Mouse (Mus musculus) forebrain, embryonic 15.5 days (tissue): ENCODE measurements around the gene Zik1. TPM values are rescaled to one million over a fixed set of nuclear protein-coding genes. Genes with fewer than 3 reads are reported as not detected.
A peak's percentile ranks its signal among the peaks of the same experiment; 100 is the strongest.

Experiments used
- ATAC-seq: fragments of 200-750 bp; cut with Nextera tagmentation; replicated peaks from 2 replicates; pipeline ENCODE4 v1.8.0; 2017; ENCODE audit warnings: mild to moderate bottlenecking, moderate TSS enrichment, moderate library complexity
- H3K27ac ChIP-seq: fragments of 300-500 bp; sonication (generic); replicated peaks from 2 replicates; pipeline ENCODE4 v1.5.1; 2015; ENCODE audit warnings: mild to moderate bottlenecking, inconsistent platforms
- H3K27me3 ChIP-seq: fragments of 300-500 bp; sonication (generic); 2 replicates; pipeline ENCODE4 v1.6.1; 2015; ENCODE audit warnings: inconsistent platforms
- H3K36me3 ChIP-seq: fragments of 300-500 bp; sonication (generic); 2 replicates; pipeline ENCODE4 v1.6.1; 2015; ENCODE audit warnings: mild to moderate bottlenecking, inconsistent platforms
- H3K4me1 ChIP-seq: fragments of 300-500 bp; sonication (generic); 2 replicates; pipeline ENCODE4 v1.6.1; 2015; ENCODE audit warnings: inconsistent platforms
- H3K4me2 ChIP-seq: fragments of 300-500 bp; sonication (generic); replicated peaks from 2 replicates; pipeline ENCODE4 v1.6.1; 2015; ENCODE audit warnings: mild to moderate bottlenecking, inconsistent platforms
- H3K4me3 ChIP-seq: fragments of 300-500 bp; sonication (generic); 2 replicates; pipeline ENCODE4 v1.5.1; 2015; ENCODE audit warnings: mild to moderate bottlenecking, inconsistent platforms
- H3K9ac ChIP-seq: fragments of 300-500 bp; sonication (generic); replicated peaks from 2 replicates; pipeline ENCODE4 v1.6.1; 2015; ENCODE audit warnings: mild to moderate bottlenecking, inconsistent platforms
- H3K9me3 ChIP-seq: fragments of 300-500 bp; sonication (generic); 2 replicates; pipeline ENCODE4 v1.6.1; 2016; ENCODE audit warnings: inconsistent platforms
- WGBS: fragments of 180-500 bp; shearing (Covaris S2); methylation state at CpG from one replicate; pipeline ENCODE4 v1.1.7; 2015; ENCODE audit warnings: mixed read lengths; 5-methylcytosine and 5-hydroxymethylcytosine counted together
- polyA plus RNA-seq: library from polyadenylated mRNA; unstranded; fragments of >200 nt; fragmentation: Nextera tagmentation; extraction: Ambion mirVana; gene quantifications from 2 replicates; pipeline ENCODE4 v1.2.1, GENCODE M21; 2015

Gene Zik1
- polyA plus RNA-seq = 54.4 and 54.6 TPM in 2 replicates

DNA sequence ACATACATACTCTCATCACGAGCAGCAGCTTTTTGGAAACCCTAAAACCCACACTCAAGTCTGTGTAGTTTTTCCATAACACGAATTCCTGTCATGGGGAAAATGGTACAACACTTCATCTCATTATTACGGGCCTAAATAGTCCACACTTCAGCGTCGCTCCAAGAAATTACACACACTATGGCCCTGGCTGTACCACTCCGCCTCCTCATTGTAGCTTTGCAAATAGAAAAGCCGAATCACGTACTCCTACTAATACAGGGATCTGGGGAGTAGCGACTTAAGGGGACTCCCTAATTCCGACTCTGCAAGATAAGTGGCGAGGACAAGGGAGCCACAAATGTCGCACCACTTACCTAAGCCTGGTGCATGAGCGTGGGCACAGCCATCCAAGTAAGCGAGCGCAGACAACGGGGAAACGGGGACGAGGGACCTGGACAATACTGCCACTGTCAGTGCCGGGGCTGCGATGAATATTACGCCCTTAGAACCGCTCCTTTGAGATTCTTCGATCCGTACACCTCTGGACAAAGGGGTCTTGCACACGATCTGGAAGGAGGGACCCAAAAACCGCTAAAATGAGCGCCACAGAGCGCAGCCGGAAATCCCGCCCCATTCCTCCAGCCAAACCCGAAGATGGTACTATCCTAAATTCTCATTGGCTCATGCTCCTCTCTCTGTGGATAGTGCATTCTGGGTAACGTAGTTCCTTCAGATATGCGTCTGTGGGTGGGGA is at the start of gene Zik1:
Gene Zik1, minus strand, starts transcription at position 609 of the 736 bp plus-strand sequence.
- under 1% methylated on average over 33 of the region's 33 CpGs for WGBS
- Histone ChIP-seq H3K27me3 (no peaks in the 10 kb centered on the region), H3K4me3 (peak within 1 kb of the TSS; percentile 66), H3K36me3 (peaks cover 30% of the 10 kb centered on the region), H3K27ac (peak within 1 kb of the TSS; percentile 85), H3K4me2 (peak within 1 kb of the TSS; percentile 63), H3K4me1 (peaks cover 22% of the 10 kb centered on the region), H3K9ac (peak within 1 kb of the TSS; percentile 62), H3K9me3 (no peaks in the 10 kb centered on the region)
- peak; percentile 98 for ATAC-seq

DNA sequence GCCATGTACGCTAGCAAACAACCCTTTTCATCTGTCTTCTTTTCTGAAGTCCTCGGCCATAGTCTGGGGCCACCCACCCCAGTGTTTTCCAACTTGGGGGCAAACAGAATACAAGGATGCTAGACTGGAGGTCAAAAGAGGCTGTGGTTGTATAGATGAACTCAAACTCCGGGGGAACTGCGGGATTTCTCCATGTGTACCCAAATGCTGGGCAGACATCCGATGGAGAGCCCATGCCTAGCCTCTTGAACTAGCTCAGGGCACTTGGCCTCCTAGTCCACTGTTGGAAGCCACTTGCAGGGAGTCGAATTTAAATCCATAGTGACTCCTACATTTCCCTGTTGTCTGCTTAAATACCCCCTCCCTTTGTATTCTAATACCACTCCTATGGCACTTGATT is 384 bp upstream of the Zik1 start:
- no peak for ATAC-seq
- peaks cover 24% of the 10 kb centered on the region for H3K36me3 ChIP-seq
- peak overlapping the region; percentile 63 for H3K4me2 ChIP-seq
- H3K4me1 ChIP-seq = peaks cover 22% of the 10 kb centered on the region
- peak overlapping the region; percentile 66 for H3K4me3 ChIP-seq
- H3K27ac ChIP-seq = no peak overlapping the region
- WGBS = 39% methylated on average over 6 of the region's 6 CpGs
- H3K27me3 ChIP-seq = no peaks in the 10 kb centered on the region
- no peaks in the 10 kb centered on the region for H3K9me3 ChIP-seq
- peak overlapping the region; percentile 37; the same call in 1 of the 2 replicates for H3K9ac ChIP-seq

DNA sequence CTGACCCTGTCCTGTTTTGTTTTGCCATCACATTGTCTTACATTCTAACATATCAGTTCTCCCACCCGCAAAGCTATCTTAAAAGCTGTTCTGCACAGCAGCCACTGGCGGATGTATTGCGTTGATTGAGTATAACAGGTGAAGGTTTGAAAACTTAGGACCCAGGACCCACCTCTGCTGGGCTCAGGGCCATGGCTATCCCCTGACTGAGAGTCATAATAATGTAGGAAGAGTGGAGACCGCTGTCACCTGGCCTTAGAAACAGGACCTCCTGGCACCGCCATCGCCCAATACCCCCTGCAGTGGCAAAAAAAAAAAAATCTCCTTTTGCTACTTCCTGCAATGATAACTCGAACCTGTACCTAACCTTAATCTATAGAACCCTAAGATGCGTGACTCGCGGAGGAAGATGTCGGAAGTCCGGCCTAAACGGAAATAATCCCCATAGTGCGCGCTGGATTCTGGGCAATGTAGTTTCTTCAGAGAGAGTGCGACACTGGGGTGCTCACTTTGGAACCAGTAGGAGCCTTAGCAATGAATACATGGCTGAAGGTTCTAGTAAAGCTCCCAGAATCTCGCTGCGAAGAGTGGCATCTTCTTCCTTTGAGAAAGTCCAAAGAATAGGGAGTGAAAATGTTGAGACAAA is 14.5 kb downstream of the Zik1 start:
- Histone ChIP-seq H3K27ac (no peak overlapping the region), H3K4me3 (peak overlapping the region; percentile 35), H3K9ac (no peak overlapping the region), H3K4me1 (no peaks in the 10 kb centered on the region), H3K4me2 (peak overlapping the region; percentile 34), H3K27me3 (no peaks in the 10 kb centered on the region), H3K36me3 (no peaks in the 10 kb centered on the region), H3K9me3 (no peaks in the 10 kb centered on the region)
- ATAC-seq = peak; percentile 81
- 55% methylated on average over 18 of the region's 18 CpGs for WGBS

DNA sequence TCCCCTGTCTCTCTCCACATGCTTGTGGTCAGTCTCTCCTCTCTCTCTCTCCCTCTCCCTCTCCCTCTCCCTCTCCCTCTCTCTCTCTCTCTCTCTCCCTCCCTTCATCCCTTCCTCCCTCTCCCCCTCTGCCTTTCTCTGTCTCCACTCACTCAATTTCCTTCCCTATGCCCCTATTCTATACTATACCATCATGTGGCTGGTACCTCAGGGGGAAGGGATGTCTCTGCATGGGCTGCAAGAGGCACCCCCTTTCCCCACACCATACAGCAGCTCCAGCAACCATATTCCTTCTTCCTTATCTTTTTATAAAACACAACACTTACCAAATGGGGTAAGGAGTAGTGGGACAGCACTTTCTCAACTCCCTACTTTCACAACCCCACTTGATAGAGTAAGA is 15.4 kb downstream of the Zik1 start:
- Histone ChIP-seq H3K9ac (no peak overlapping the region), H3K27me3 (no peaks in the 10 kb centered on the region)
- peak; percentile 64; the same call in 1 of the 2 replicates for ATAC-seq

DNA sequence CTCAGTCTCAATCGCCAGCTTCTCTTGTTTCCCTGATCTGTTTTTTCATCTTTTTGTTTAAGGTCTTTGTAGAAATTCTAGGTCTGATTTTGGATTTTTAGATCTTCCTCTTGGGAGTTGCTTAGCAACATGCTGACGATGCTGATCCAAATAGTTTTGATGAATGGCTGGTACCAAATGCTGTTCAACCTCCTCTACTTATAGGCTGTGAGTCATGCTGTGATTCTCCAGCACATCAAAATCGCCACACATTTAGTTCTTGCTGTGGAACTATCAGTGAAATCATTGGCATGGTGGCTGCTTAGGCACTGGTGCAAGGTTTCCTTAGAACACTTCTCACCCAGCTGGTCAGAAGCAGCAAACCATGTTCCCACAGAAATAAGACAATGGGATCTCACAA is 37.0 kb downstream of the Zik1 start:
- peaks cover 7% of the 10 kb centered on the region; the same call in 1 of the 2 replicates for H3K9me3 ChIP-seq
- no peak overlapping the region for H3K4me2 ChIP-seq
- no peak overlapping the region for H3K9ac ChIP-seq
- no peaks in the 10 kb centered on the region for H3K36me3 ChIP-seq
- ATAC-seq = no peak
- H3K4me1 ChIP-seq = no peaks in the 10 kb centered on the region
- 77% methylated on average over 3 of the region's 3 CpGs for WGBS
- no peak overlapping the region for H3K4me3 ChIP-seq
- H3K27ac ChIP-seq = no peak overlapping the region
- H3K27me3 ChIP-seq = no peaks in the 10 kb centered on the region

More for the DNA sequence above, 15.4 kb downstream of the Zik1 start:
- Histone ChIP-seq H3K4me3 (no peak overlapping the region), H3K4me2 (no peak overlapping the region), H3K36me3 (no peaks in the 10 kb centered on the region), H3K27ac (no peak overlapping the region), H3K9me3 (no peaks in the 10 kb centered on the region), H3K4me1 (no peaks in the 10 kb centered on the region)

DNA sequence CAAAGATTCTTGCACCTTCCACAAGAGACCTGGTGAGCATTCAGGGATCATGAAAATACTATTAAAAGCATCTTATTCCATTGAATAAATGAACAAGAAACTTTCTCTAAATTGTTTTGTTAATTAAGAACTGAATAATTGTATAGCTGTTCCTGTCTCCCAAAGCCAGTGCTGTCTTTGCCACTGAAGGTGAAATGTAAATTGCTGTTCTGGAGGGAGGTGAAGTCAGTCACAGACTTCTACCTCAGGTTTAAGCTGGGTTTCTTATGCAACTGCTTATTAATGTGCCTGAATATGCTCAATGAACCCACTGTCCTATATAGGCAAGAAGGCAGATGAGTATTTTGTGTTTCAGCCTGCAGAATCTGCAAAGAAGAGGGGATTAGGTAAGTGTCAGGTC is 52.2 kb downstream of the Zik1 start, which contains the start of gene Vmn1r67:
Gene Vmn1r67, plus strand, starts transcription at position 301 of the 400 bp plus-strand sequence.
- Histone ChIP-seq H3K27ac (no peak within 1 kb of the TSS), H3K27me3 (no peaks in the 10 kb centered on the region), H3K9me3 (0 out of 2 replicates have a peak, but pooled peaks cover 8% of the 10 kb centered on the region), H3K36me3 (no peaks in the 10 kb centered on the region), H3K4me2 (no peak within 1 kb of the TSS), H3K9ac (no peak within 1 kb of the TSS), H3K4me3 (no peak within 1 kb of the TSS), H3K4me1 (no peaks in the 10 kb centered on the region)
- no peak for ATAC-seq

Other genes with a start within 250 kb of the Zik1 start
- gene Vmn1r66, start 217.4 kb downstream of the Zik1 start, polyA plus RNA-seq = not detected in 2 replicates
- gene Vmn1r67, start 52.1 kb downstream of the Zik1 start, polyA plus RNA-seq = not detected in 2 replicates
- not detected in 2 replicates for gene Vmn1r68, start 63.1 kb upstream of the Zik1 start, polyA plus RNA-seq
- not detected in 2 replicates for gene Vmn1r69, start 118.3 kb upstream of the Zik1 start, polyA plus RNA-seq
- not detected in 2 replicates for gene Vmn1r70, start 136.1 kb upstream of the Zik1 start, polyA plus RNA-seq
- gene Nlrp4b, start 192.4 kb upstream of the Zik1 start, polyA plus RNA-seq = not detected in 2 replicates